Mouse (Mus musculus) C2C12 (cell line): ENCODE results near the gene Mfng.

ENCODE experiments used
- CEBPB ChIP-seq: IDR thresholded peaks from one replicate; pipeline ENCODE4 v1.6.1; 2011; ENCODE audit warnings: low read depth, mild to moderate bottlenecking, control low read depth, moderate library complexity
- CTCF ChIP-seq: IDR thresholded peaks from one replicate; pipeline ENCODE4 v1.5.1; 2011; ENCODE audit not compliant: control insufficient read depth, insufficient read depth, insufficient read length
- FOSL1 ChIP-seq: IDR thresholded peaks from one replicate; pipeline ENCODE4 v1.8.0; 2011; ENCODE audit warnings: mild to moderate bottlenecking, low read length; ENCODE audit not compliant: poor library complexity, insufficient read depth, severe bottlenecking
- MAX ChIP-seq: IDR thresholded peaks from one replicate; pipeline ENCODE4 v1.6.1; 2011; ENCODE audit warnings: mild to moderate bottlenecking, control low read depth
- MYOD1 ChIP-seq: IDR thresholded peaks from one replicate; pipeline ENCODE4 v1.6.1; 2011; ENCODE audit warnings: low read depth; ENCODE audit not compliant: control insufficient read depth, insufficient read length
- MYOG ChIP-seq: IDR thresholded peaks from one replicate; pipeline ENCODE4 v1.6.1; 2011; ENCODE audit not compliant: control insufficient read depth, insufficient read length; ENCODE audit errors: extremely low read depth
- USF1 ChIP-seq: IDR thresholded peaks from one replicate; pipeline ENCODE4 v1.6.1; 2011; ENCODE audit warnings: low read depth, mild to moderate bottlenecking, control low read depth, moderate library complexity

- no peak for TF ChIP-seq CTCF
- TF ChIP-seq USF1 = no peak
- no peak for TF ChIP-seq CEBPB
- TF ChIP-seq MYOG = no peak
- TF ChIP-seq MAX = no peak
- no peak for TF ChIP-seq MYOD1
- TF ChIP-seq FOSL1 = no peak
Observed at GRCm38 (mm10) chr15:78785961-78786360, 12.7 kb upstream of the Mfng start.
